Mouse (Mus musculus): Measurements from ENCODE around the gene Gm9803. TPM values are rescaled to one million over a fixed set of nuclear protein-coding genes. Genes with fewer than 3 reads are reported as not detected.

Gm9803 gene
- total RNA-seq, 2 experiments from 2014 or later = 2.1 to 6.0 TPM

DNA sequence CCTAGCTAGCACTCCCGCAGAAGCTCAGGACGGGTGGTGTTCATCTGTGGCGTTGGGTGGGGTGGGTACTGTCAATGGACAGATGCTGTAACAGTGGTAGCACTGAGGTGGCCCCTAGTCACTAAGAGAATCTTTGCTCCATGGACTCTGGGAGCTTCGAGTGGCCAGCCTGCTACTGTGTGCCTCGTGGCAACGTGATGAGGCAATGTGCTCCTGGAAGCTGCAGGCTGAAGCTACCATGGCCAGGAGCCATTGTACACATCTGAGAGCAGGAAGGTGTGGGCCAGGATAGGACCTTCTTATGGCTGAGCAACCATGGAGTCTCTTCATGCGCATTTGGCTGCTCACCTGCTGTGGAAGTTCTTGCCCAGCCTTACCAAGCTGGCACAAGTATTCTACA is 14.7 kb upstream of the Gm9803 start:
- no peak for ATAC-seq (ENCODE audit: poor library complexity, severe bottlenecking)

DNA sequence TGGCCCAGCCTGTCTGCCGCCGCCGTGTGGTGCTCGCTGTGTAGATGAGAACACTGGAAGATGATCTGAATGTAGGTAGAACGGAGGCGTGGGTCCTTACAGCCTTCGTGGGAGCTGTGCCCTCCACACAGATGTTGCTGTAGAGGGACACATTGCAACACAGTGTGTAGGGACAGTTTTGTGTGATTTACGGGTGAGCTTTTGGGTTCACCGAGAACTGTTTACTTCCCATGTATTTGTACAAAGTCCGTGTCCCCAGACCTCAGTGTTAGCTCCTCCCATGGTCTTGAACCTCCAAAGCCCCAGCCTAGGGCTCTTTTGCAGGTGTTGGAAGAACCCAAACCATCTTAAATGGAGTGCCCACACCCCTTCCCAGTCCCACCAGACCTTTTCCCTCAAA is 10.9 kb upstream of the Gm9803 start:
- no peak for ATAC-seq (ENCODE audit: poor library complexity, severe bottlenecking)

DNA sequence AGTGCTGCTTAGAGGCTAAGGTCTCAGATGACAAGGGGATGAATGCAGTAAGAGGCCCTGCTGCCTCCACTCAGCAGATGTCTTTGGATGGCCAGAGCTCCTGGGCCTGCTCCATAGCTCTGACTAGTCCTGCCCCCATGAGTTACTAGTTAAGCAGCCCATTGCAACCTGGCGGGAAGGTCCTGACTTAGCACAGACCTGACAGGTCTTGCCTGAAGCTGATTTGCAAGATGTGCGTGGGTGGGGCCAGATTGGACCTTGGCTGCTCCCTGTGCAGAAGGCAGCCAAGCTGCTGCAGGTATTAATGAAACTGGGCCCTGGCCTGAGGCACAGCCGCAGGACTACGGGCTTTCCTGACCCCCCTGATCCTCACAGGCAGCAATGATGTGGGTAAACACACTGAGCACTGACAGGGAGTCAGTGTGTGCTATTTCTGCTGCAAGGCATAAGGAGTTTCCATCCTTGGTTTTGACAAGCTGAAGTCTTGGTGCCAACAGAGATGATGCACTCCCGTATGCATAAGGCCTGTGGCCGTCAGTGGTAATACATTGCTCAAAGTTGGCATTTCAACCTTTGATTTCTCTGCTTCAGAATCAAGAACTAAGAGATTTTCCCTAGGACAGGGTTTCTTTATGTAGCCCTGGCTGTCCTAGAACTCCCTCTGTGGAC is 6.8 kb upstream of the Gm9803 start:
- no peak for ATAC-seq (ENCODE audit: poor library complexity, severe bottlenecking)

DNA sequence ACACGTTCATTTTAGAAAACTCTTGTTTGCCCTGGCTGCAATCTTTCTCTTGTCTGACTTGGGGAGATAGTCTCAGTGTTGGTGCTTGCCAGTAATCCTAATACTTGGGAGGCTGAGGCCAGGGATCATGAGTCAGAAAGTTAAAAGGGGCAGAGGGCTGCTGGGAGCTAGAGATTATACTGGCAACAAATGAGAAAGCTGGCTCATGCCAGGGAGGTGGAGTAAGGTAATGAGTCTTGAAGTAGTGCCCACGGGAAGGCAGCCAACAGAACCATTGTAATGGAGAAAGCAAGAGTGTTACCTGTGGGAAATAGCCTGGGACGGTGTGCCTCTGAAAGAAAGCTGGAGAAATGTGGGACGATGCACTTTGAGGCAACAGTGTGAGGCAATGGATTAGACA is 6.0 kb upstream of the Gm9803 start:
- ATAC-seq (ENCODE audit: poor library complexity, severe bottlenecking) = no peak

DNA sequence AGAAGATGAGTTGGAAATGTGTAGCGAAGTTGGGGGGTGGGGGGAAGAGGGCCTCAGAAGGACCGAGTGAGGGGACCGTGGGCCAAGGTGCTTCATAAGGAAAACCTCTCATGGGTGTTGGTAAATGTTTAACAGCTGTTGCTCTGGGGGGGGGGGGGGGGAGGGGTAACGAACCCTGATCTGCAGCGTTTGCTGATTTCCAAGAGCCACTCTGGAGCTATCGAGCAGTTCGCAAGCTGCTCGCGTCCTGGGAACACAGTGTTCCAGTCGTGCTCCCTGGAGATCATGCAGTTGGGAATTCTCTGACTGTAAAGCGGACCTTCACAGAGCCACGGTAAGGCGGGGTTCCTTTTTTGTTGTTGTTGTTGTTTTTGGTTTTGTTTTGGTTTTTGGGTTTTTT is 5.5 kb upstream of the Gm9803 start:
- ATAC-seq (ENCODE audit: poor library complexity, severe bottlenecking) = no peak

DNA sequence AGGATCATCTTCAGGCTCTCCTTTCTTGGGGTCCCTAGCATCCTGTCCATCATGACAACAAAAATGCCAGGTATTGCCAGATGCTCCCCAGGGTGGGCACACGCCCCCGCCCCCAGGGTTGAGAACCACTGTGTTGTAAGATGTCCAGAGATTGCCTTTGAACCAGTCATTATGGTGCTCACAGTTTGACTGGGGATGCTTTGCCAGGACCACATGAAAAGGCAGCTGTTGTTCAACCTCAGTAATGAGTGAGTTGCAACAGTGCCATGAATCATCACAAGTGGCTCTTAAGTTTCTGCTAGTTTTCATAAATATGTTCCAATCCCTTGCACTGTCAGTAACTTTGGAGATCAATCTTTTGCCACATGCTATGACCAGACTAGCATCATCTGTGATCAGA is 3.9 kb upstream of the Gm9803 start:
- no peak for ATAC-seq (ENCODE audit: poor library complexity, severe bottlenecking)

DNA sequence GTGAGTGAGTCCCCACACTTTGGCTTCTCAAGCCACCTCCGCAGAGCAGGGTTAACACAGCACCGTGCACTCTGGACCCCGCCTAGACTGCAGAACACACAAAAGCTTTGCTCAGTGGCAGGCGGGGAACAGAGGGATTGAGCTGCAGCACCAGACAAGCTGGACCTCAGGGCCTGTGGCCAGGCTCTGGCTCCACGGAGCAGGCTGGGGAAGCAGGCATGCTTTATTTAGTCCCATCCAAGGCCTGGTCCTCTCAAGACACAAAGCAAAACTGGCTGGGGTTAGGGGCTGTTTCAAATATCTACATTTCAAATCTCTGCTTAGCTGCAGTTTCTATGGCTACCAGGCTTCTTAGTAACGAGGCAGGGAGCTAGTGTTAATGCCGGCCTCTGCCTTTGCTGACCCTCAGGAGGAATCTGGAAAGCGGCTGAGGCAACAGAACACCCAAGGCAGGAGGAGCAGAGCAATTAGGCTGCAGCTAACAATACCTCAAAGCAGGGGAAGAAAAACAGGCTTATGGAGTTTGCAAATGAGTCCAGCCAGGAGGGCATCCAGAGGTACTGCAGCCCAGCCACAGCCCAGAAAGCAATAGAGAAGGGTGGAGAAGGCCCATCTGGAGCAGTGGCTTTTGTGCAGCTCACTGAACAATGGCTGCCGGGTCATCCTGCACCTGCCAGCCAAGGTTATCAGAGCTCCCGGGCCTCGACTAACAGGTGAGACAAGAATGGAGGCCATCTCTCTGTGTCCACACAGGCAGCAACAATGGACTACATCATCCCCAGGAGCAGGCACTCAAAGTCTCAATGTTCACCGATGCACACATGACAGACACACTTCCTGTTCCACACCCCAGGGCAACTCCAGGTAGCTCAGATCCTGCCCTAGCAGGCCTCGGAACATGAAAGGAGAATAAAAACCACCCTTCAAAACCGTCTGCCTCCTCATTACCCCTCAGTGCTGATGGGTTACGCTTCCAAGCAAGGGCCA is 3.7 kb downstream of the Gm9803 start:
- no peak for ATAC-seq (ENCODE audit: poor library complexity, severe bottlenecking)

DNA sequence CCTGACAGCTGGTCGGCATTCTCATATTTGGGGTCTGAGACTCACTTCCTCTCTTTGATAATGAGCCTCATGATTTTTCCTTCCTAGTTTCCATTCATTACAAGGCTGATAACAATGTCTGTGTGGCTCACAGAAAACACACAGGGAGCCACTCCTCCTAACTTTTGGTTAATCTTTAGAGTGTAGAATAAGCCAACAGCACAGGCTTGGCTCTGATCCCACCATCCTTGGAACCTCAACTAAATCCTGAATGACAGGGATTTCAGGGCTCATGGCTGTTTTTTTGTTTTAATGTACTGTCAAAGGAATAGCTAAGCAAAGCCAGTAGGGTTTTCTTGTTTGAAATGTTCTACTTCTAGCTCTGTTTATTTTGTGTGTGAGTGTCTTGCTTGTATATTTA is 10.5 kb downstream of the Gm9803 start:
- no peak for ATAC-seq (ENCODE audit: poor library complexity, severe bottlenecking)

DNA sequence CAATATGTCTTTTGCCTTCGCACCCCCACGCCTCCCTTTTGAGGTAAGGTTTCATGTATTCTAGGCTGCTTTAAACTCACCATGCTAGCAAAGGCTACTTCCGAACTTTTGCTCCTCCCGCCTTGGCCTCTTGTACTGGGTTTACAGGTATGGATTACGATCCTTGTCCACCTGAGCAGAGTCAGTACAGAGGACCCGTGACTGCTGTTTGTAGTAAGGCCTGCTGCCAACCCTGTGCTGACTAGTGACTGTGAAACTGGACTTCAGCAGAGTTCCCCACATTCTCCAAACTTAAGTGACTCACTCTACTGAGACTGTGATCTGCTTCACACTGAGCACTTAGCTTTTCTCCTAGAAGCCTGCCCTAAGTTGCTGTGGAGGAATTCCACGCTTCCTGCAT is 13.8 kb downstream of the Gm9803 start:
- no peak for ATAC-seq (ENCODE audit: poor library complexity, severe bottlenecking)

DNA sequence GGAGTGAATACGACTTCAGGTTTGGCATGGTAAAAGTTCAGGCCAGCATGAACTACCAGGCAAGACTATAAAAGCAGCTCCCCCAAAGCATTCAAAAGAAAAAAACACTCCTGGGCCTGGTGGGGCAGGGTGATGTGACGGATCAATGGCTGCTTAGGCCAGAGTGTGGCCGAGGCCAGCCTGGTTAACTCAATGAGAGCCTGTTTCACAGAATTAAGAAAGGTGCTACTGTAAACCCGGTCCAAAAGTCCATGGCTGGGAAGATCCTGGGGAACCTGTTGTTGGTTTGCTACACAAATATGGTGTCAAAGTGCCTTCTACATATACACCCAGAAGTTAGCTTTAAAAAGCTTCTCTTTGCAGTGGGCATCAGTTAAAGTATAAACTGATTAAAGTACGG is 14.9 kb downstream of the Gm9803 start:
- ATAC-seq (ENCODE audit: poor library complexity, severe bottlenecking) = no peak

DNA sequence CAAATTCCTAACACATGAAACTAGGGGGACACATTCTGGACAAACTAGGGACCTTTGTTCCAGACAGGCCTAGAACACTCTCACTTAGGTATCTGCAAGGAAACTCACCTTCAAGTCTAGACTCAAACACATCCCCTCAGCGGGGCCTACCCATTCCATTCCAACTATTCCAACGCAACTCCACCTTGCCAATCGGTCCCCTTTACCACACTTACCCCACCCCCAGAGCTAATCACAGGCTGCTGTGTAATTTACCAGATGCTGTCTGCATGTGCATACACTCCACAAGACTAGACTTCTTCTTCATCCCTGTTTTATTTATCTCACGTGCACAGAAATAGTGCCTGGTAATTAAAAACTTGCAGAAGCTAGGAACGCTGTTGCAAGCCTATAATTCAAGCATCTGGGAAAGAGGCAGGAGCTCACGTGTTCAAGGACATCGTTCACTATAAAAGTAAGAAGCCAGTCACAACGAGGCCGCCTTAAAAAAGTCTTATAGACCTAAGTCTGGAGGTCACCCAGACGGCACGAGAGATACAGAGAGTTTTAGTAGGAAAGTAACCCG is 15.9 kb downstream of the Gm9803 start:
- no peak for ATAC-seq (ENCODE audit: poor library complexity, severe bottlenecking)

DNA sequence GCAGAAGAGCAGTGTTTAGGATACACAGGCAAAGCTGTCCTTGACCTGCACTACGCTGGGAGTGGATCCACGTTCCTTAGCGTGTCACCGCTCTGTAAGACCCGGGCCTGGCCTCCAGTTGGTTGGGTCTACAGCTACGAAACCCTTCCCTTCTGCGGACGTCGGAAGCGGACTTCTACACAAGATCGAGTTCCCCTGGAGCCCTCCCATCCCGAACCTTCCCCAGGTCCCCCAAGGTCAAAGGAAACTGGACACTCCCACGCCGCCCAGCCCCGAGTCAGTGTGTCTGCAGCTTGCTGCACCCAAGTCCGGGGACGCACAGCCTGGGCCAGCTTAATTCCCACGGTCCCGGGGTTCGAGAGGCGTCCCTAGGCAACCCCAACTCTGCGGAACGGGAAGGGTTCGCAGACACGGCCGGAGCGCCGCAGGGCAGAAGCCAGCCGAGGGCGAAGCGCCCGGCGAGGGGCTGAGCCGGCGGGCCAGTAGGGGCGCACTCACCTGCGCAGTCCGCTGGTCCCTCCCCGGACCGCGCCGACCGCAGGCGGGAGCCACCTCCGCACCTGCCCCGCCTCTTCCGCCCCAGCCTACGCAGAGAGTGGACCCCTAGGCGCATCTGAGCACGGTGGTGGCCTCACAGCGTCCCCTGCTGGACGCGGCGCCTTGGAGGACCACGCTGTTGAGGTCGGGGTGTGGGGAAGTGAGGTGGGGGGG is 16.7 kb downstream of the Gm9803 start, which contains the start of gene 1700021F05Rik:
Gene 1700021F05Rik (minus strand): TSS at position 553 of the 711 bp plus-strand sequence.
- ATAC-seq (ENCODE audit: poor library complexity, severe bottlenecking) = peak; percentile 99

DNA sequence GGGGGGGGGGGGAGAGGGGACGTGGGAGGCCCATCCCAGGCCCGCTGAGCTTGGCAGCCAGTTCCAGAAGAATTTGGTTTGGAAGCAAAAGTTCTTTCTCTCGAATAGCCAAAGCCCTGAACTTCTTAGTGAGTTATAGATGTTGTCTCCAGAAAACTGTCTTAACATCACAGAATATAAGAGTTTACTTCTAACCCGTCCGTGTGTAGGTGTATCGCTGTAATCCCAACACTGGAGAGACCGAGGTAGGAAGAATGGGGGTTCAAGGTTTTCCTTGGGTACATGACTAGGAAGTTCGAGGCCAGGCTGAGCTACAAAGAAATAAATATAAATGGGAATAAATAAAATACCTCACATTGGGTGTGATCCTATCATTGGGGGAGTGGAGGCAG is 17.3 kb downstream of the Gm9803 start:
- no peak for ATAC-seq (ENCODE audit: poor library complexity, severe bottlenecking)

DNA sequence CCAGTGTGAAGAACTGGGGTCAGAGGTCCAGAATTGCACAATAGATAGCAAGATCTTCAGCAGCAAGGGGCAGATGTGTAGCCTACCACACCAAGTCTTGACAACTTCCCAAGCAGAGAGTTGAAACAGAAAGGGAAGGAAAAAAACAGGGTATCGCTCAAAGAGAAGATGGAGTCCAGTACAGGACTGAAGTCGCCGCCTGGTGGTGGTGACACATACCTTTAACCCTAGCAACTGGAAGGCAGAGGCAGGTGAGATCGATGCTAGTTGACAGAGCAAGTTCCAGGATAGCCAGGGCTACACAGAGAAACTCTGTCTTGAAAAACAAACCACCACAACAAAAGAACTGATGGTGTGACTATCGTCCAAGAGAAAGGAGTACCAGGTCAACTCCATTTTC is 25.5 kb downstream of the Gm9803 start:
- ATAC-seq (ENCODE audit: poor library complexity, severe bottlenecking) = no peak

DNA sequence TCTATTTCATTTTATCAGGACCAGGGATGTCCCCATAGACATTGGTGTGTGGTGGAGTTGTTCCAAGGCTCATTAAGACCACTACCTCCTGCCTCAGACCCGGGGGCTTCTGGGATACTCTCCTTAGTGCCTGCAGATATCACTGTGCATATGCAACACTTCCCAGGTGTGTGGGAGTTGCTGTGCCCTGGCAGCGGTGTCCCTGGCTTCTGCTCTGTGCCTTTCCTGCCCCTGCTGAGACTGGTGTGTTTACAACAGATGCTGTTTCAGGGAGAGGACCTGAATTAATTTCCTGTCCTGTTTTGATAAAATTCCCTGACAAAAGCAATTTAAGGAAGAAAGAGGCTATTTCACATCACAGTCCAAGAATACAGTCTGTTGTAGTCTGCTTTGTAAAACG is 27.0 kb downstream of the Gm9803 start:
- no peak for ATAC-seq (ENCODE audit: poor library complexity, severe bottlenecking)

DNA sequence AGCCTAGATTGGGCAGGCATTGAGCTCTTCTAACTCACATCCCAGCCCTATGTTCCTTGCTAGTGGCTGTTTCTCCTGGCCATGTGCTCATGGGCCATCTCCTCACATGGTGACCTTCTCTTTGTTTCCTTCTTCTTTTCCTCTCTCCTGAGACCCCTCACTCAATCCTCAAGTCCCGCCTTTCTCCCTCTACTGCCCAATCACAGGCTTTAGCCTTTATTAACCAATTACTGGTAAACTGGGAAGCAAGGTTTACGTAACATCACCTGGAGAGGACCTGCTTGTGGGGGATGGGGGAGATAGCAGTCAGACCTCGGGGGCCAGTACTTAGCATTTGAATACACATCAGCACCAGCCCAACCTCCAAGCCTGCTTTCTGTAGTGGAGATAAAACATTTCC is 27.5 kb downstream of the Gm9803 start:
- ATAC-seq (ENCODE audit: poor library complexity, severe bottlenecking) = no peak

DNA sequence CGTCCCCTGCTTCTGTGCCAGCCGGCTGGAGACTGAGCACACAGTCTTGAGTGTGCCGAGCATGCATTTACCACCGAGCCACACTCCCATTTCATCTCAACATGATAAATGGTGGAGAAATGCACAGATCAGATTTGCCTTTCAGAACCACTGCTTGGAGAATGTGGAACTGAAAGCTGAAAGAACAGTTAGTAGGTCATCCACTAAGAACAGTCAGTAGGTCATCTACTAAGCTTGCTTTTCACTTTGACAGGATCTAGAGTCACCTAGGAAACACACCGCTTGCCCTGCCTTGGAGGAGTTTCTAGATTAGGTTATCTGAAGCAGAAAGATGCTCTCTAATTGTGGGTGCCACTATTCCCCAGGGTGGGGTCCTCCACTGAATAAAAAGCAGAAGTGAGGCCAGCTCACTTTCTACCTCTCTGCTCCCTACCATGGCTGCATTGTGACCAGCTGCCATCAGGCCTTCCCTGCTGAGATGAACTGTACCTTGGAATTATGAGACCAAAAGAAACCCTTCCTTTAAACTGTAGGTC is 33.8 kb downstream of the Gm9803 start:
- ATAC-seq (ENCODE audit: poor library complexity, severe bottlenecking) = 0 out of 2 replicates have a peak, but pooled peaks have one; percentile 40

DNA sequence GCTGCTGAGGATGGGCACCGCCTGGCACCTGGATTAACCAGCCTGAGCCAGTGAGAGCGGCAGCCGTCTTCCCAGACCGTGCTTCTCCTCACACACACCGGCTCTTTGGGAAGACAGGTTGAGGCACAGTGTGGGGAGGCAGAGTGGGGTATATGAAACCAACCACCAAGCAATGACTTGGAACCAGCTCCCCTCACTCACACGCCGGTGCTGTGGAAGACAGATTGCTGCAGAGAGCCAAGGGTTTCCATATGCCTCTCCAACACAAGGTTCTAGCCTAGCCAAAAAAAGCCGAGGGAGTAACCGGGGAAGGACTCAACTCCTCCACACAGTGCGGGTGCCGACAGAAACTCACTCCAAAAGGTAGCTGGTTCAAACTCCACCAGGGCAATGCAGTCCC is 35.4 kb downstream of the Gm9803 start:
- no peak for ATAC-seq (ENCODE audit: poor library complexity, severe bottlenecking)

DNA sequence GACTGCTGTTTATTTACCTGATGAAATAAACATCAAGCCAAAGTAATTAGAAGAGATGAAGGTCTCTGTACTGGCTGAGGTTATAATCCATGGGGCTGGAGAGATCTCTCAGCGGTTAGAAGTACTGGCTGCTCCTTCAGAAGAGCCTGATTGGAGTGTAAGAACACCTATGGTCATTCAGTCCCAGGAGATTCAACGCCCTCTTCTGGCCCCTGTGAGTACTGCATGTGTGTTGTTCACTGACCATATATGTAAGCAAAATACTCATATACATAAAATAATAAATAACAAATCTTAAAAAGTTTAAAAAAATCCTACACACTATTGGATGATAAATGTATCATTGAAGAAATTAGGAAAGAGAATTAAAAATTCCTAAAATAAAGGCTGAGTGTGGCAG is 36.9 kb downstream of the Gm9803 start:
- ATAC-seq (ENCODE audit: poor library complexity, severe bottlenecking) = no peak

DNA sequence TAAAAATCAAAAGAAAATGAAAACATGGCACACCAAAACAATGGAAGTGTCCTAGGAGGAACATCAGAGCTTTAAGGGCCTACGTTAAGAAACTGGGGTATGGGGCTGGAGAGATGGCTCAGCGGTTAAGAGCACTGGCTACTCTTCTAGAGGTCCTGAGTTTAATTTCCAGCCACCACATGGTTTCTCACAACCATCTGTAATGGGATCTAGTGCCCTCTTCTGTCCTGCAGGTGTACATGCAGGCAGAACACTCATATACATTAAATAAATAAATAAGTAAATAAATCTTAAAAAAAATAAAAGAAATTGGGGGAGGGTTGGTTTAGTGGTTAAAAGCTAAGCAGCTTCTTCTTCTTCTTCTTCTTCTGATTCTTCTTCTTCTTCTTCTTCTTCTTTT is 37.4 kb downstream of the Gm9803 start:
- ATAC-seq (ENCODE audit: poor library complexity, severe bottlenecking) = no peak

Data from megakaryocyte, adult 5-6 weeks (primary cell).